Mouse (Mus musculus): ENCODE data around the gene Bik. TPM values are rescaled to one million over a fixed set of nuclear protein-coding genes. Genes with fewer than 3 reads are reported as not detected.
A peak's percentile ranks its signal among the peaks of the same experiment; 100 is the strongest.

Bik gene
- polyA plus RNA-seq, 1 experiment from 2014 or later: 1.9 TPM

- H3K27ac ChIP-seq (replicated peaks): no peak overlapping the region
- H3K36me3 ChIP-seq: no peaks in the 10 kb centered on the region
- H3K4me3 ChIP-seq: no peak overlapping the region
- peak; percentile 47; the same call in 1 of the 2 replicates for ATAC-seq (ENCODE audit: low FRiP score, low read depth)
- peaks cover 4% of the 10 kb centered on the region for H3K4me1 ChIP-seq
- H3K27me3 ChIP-seq: peaks cover under 1% of the 10 kb centered on the region; the same call in 1 of the 2 replicates
- H3K9ac ChIP-seq (replicated peaks): no peak overlapping the region
- WGBS: 37% methylated on average over 20 of the region's 20 CpGs
- peak overlapping the region; percentile 27; the same call in 1 of the 2 replicates for H3K4me2 ChIP-seq (replicated peaks)
- no peaks in the 10 kb centered on the region for H3K9me3 ChIP-seq
These were observed 8.2 kb upstream of the Bik start for GRCm38 (mm10) chr15:83518215-83519048.

- Histone ChIP-seq H3K27ac (replicated peaks) (no peak overlapping the region), H3K4me1 (peaks cover 9% of the 10 kb centered on the region), H3K9ac (replicated peaks) (no peak overlapping the region), H3K4me2 (replicated peaks) (no peak overlapping the region), H3K36me3 (no peaks in the 10 kb centered on the region), H3K9me3 (no peaks in the 10 kb centered on the region), H3K27me3 (peaks cover 21% of the 10 kb centered on the region), H3K4me3 (no peak overlapping the region)
- ATAC-seq (ENCODE audit: low FRiP score, low read depth): no peak
- 84% methylated on average over 6 of the region's 6 CpGs for WGBS
These were observed 5.7 kb upstream of the Bik start for GRCm38 (mm10) chr15:83520861-83521382.

GRCm38 (mm10) chr15:83523196-83523595 lies 3.5 kb upstream of the Bik start:
- peaks cover 44% of the 10 kb centered on the region for H3K27me3 ChIP-seq
- no peaks in the 10 kb centered on the region for H3K9me3 ChIP-seq
- no peak overlapping the region for H3K4me2 ChIP-seq (replicated peaks)
- ATAC-seq (ENCODE audit: low FRiP score, low read depth): no peak
- H3K4me1 ChIP-seq: peaks cover 23% of the 10 kb centered on the region
- 0 out of 2 replicates have a peak overlapping the region, but pooled peaks have one; percentile 29 for H3K9ac ChIP-seq (replicated peaks)
- no peaks in the 10 kb centered on the region for H3K36me3 ChIP-seq
- WGBS: 31% methylated on average over 7 of the region's 7 CpGs
- peak overlapping the region; percentile 52; the same call in 1 of the 2 replicates for H3K27ac ChIP-seq (replicated peaks)
- H3K4me3 ChIP-seq: no peak overlapping the region

- 0 out of 2 replicates have a peak overlapping the region, but pooled peaks have one; percentile 52 for H3K27ac ChIP-seq (replicated peaks)
- no peaks in the 10 kb centered on the region for H3K36me3 ChIP-seq
- H3K4me3 ChIP-seq: no peak overlapping the region
- ATAC-seq (ENCODE audit: low FRiP score, low read depth): no peak
- WGBS: 58% methylated on average over 14 of the region's 14 CpGs
- H3K27me3 ChIP-seq: peaks cover 50% of the 10 kb centered on the region
- no peak overlapping the region for H3K9ac ChIP-seq (replicated peaks)
- peaks cover 23% of the 10 kb centered on the region for H3K4me1 ChIP-seq
- no peak overlapping the region for H3K4me2 ChIP-seq (replicated peaks)
- H3K9me3 ChIP-seq: no peaks in the 10 kb centered on the region
These were observed 2.9 kb upstream of the Bik start for GRCm38 (mm10) chr15:83523638-83524332.

- 87% methylated on average over 3 of the region's 3 CpGs for WGBS
- no peak overlapping the region for H3K9ac ChIP-seq (replicated peaks)
- H3K4me2 ChIP-seq (replicated peaks): no peak overlapping the region
- no peak for ATAC-seq (ENCODE audit: low FRiP score, low read depth)
- no peaks in the 10 kb centered on the region for H3K9me3 ChIP-seq
- peaks cover 23% of the 10 kb centered on the region for H3K4me1 ChIP-seq
- no peak overlapping the region for H3K4me3 ChIP-seq
- peaks cover 55% of the 10 kb centered on the region for H3K27me3 ChIP-seq
- H3K27ac ChIP-seq (replicated peaks): no peak overlapping the region
- no peaks in the 10 kb centered on the region for H3K36me3 ChIP-seq
These were observed 2.3 kb upstream of the Bik start for GRCm38 (mm10) chr15:83524333-83524729.

- peaks cover 68% of the 10 kb centered on the region for H3K27me3 ChIP-seq
- no peaks in the 10 kb centered on the region for H3K36me3 ChIP-seq
- peaks cover 23% of the 10 kb centered on the region for H3K4me1 ChIP-seq
- H3K4me3 ChIP-seq: peak overlapping the region; percentile 56
- H3K4me2 ChIP-seq (replicated peaks): peak overlapping the region; percentile 95
- under 1% methylated on average over 26 of the region's 26 CpGs for WGBS
- H3K9ac ChIP-seq (replicated peaks): peak overlapping the region; percentile 55
- no peaks in the 10 kb centered on the region for H3K9me3 ChIP-seq
- H3K27ac ChIP-seq (replicated peaks): no peak overlapping the region
- no peak for ATAC-seq (ENCODE audit: low FRiP score, low read depth)
These were observed 403 bp downstream of the Bik start for GRCm38 (mm10) chr15:83527092-83527437.

- Histone ChIP-seq H3K27ac (replicated peaks) (no peak overlapping the region), H3K4me3 (no peak overlapping the region), H3K4me1 (peaks cover 23% of the 10 kb centered on the region), H3K36me3 (no peaks in the 10 kb centered on the region), H3K4me2 (replicated peaks) (peak overlapping the region; percentile 95; the same call in 1 of the 2 replicates), H3K9ac (replicated peaks) (no peak overlapping the region), H3K27me3 (peaks cover 68% of the 10 kb centered on the region), H3K9me3 (no peaks in the 10 kb centered on the region)
- ATAC-seq (ENCODE audit: low FRiP score, low read depth): no peak
- 77% methylated on average over 2 of the region's 2 CpGs for WGBS
These were observed 1.1 kb downstream of the Bik start for GRCm38 (mm10) chr15:83527747-83528146.

- Histone ChIP-seq H3K36me3 (no peaks in the 10 kb centered on the region), H3K4me2 (replicated peaks) (no peak overlapping the region), H3K27me3 (peaks cover 67% of the 10 kb centered on the region), H3K27ac (replicated peaks) (no peak overlapping the region), H3K9ac (replicated peaks) (no peak overlapping the region), H3K4me3 (no peak overlapping the region), H3K9me3 (no peaks in the 10 kb centered on the region), H3K4me1 (peaks cover 16% of the 10 kb centered on the region)
- no peak for ATAC-seq (ENCODE audit: low FRiP score, low read depth)
- 75% methylated on average over 4 of the region's 4 CpGs for WGBS
These were observed 2.2 kb downstream of the Bik start for GRCm38 (mm10) chr15:83528892-83529291.

- 87% methylated on average over 5 of the region's 5 CpGs for WGBS
- H3K27ac ChIP-seq (replicated peaks): no peak overlapping the region
These were observed 3.1 kb downstream of the Bik start for GRCm38 (mm10) chr15:83529765-83530164.

GRCm38 (mm10) chr15:83530233-83530632 lies 3.6 kb downstream of the Bik start:
- Histone ChIP-seq H3K9ac (replicated peaks) (no peak overlapping the region), H3K9me3 (no peaks in the 10 kb centered on the region), H3K27ac (replicated peaks) (no peak overlapping the region), H3K4me1 (peaks cover 16% of the 10 kb centered on the region), H3K4me2 (replicated peaks) (no peak overlapping the region), H3K27me3 (peaks cover 54% of the 10 kb centered on the region), H3K4me3 (no peak overlapping the region), H3K36me3 (no peaks in the 10 kb centered on the region)
- 87% methylated on average over 9 of the region's 9 CpGs for WGBS
- ATAC-seq (ENCODE audit: low FRiP score, low read depth): no peak

More at GRCm38 (mm10) chr15:83529765-83530164, 3.1 kb downstream of the Bik start:
- Histone ChIP-seq H3K9ac (replicated peaks) (no peak overlapping the region), H3K4me3 (no peak overlapping the region), H3K9me3 (no peaks in the 10 kb centered on the region), H3K36me3 (no peaks in the 10 kb centered on the region), H3K4me2 (replicated peaks) (no peak overlapping the region), H3K27me3 (peaks cover 59% of the 10 kb centered on the region), H3K4me1 (peaks cover 16% of the 10 kb centered on the region)
- ATAC-seq (ENCODE audit: low FRiP score, low read depth): no peak

GRCm38 (mm10) chr15:83530688-83531087 lies 4.0 kb downstream of the Bik start:
- H3K4me2 ChIP-seq (replicated peaks): no peak overlapping the region
- no peak overlapping the region for H3K27ac ChIP-seq (replicated peaks)
- no peak for ATAC-seq (ENCODE audit: low FRiP score, low read depth)
- H3K4me1 ChIP-seq: peaks cover 16% of the 10 kb centered on the region
- no peak overlapping the region for H3K4me3 ChIP-seq
- no peak overlapping the region for H3K9ac ChIP-seq (replicated peaks)
- no peaks in the 10 kb centered on the region for H3K9me3 ChIP-seq
- H3K27me3 ChIP-seq: peaks cover 49% of the 10 kb centered on the region
- 84% methylated on average over 6 of the region's 6 CpGs for WGBS
- no peaks in the 10 kb centered on the region for H3K36me3 ChIP-seq

GRCm38 (mm10) chr15:83531961-83532469 lies 5.4 kb downstream of the Bik start:
- no peaks in the 10 kb centered on the region for H3K9me3 ChIP-seq
- H3K4me3 ChIP-seq: no peak overlapping the region
- 84% methylated on average over 5 of the region's 5 CpGs for WGBS
- no peak overlapping the region for H3K4me2 ChIP-seq (replicated peaks)
- ATAC-seq (ENCODE audit: low FRiP score, low read depth): no peak
- no peak overlapping the region for H3K9ac ChIP-seq (replicated peaks)
- no peaks in the 10 kb centered on the region for H3K36me3 ChIP-seq
- H3K27ac ChIP-seq (replicated peaks): no peak overlapping the region
- peaks cover 5% of the 10 kb centered on the region for H3K4me1 ChIP-seq
- peaks cover 36% of the 10 kb centered on the region for H3K27me3 ChIP-seq
